Mouse (Mus musculus) stomach, embryonic 16.5 days (tissue): ENCODE measurements around the gene Ulk4. TPM values are rescaled to one million over a fixed set of nuclear protein-coding genes. Genes with fewer than 3 reads are reported as not detected.

Experiments used
- ATAC-seq: fragments of 200-750 bp; cut with Nextera tagmentation; 2 replicates; pipeline ENCODE4 v1.8.0; 2017; ENCODE audit warnings: moderate number of reproducible peaks, moderate TSS enrichment; ENCODE audit not compliant: insufficient read depth, low FRiP score
- H3K27ac ChIP-seq: fragments of 300-500 bp; sonication (generic); 2 replicates; pipeline ENCODE4 v1.5.1; 2014; ENCODE audit warnings: low read length
- H3K27me3 ChIP-seq: fragments of 300-500 bp; sonication (generic); 2 replicates; pipeline ENCODE4 v1.6.1; 2014; ENCODE audit warnings: low read length, control low read depth, mixed read lengths; ENCODE audit not compliant: control insufficient read depth, insufficient read depth
- H3K36me3 ChIP-seq: fragments of 300-500 bp; sonication (generic); 2 replicates; pipeline ENCODE4 v1.6.1; 2014; ENCODE audit warnings: low read length; ENCODE audit not compliant: control insufficient read depth, insufficient read depth
- H3K4me1 ChIP-seq: fragments of 300-500 bp; sonication (generic); 2 replicates; pipeline ENCODE4 v1.6.1; 2014; ENCODE audit warnings: low read length, control low read depth, mixed read lengths; ENCODE audit not compliant: control insufficient read depth, insufficient read depth
- H3K4me2 ChIP-seq: fragments of 300-500 bp; sonication (generic); 2 replicates; pipeline ENCODE4 v1.6.1; 2014; ENCODE audit warnings: low read depth, low read length, mixed read lengths
- H3K4me3 ChIP-seq: fragments of 300-500 bp; sonication (generic); replicated peaks from 2 replicates; pipeline ENCODE4 v1.5.1; 2014; ENCODE audit warnings: mild to moderate bottlenecking, low read length
- H3K9ac ChIP-seq: fragments of 300-500 bp; sonication (generic); 2 replicates; pipeline ENCODE4 v1.6.1; 2014; ENCODE audit warnings: low read length
- H3K9me3 ChIP-seq: fragments of 300-500 bp; sonication (generic); replicated peaks from 2 replicates; pipeline ENCODE4 v1.6.1; 2016; ENCODE audit warnings: low read length, control low read depth; ENCODE audit not compliant: control insufficient read depth
- WGBS: fragments of 180-500 bp; shearing (Covaris S2); extraction: QIAGEN DNeasy Blood & Tissue Kit; methylation state at CpG from one replicate; pipeline ENCODE4 v1.1.7; 2014; 5-methylcytosine and 5-hydroxymethylcytosine counted together
- polyA plus RNA-seq: library from polyadenylated mRNA; unstranded; fragments of >200 nt; fragmentation: Nextera tagmentation; extraction: Ambion mirVana; gene quantifications from 2 replicates; pipeline ENCODE4 v1.2.1, GENCODE M21; 2015

Gene Ulk4
- polyA plus RNA-seq, 1 experiment from 2014 or later, result 124 TPM

GRCm38 (mm10) chr9:121192601-121193370 is 84.2 kb downstream of the Ulk4 start:
- no peak for ATAC-seq
- Histone ChIP-seq H3K4me1 (no peaks in the 10 kb centered on the region), H3K27me3 (no peaks in the 10 kb centered on the region), H3K27ac (no peak overlapping the region), H3K9me3 (peaks cover 24% of the 10 kb centered on the region), H3K4me2 (no peak overlapping the region), H3K36me3 (peaks cover 10% of the 10 kb centered on the region), H3K9ac (no peak overlapping the region), H3K4me3 (no peak overlapping the region)
- WGBS, result 85% methylated on average over 26 of the region's 26 CpGs

GRCm38 (mm10) chr9:121187811-121188210 is 89.2 kb downstream of the Ulk4 start:
- Histone ChIP-seq H3K4me3 (no peak overlapping the region), H3K4me2 (no peak overlapping the region), H3K4me1 (no peaks in the 10 kb centered on the region), H3K27ac (no peak overlapping the region), H3K9ac (no peak overlapping the region), H3K36me3 (peaks cover 7% of the 10 kb centered on the region), H3K9me3 (peaks cover 4% of the 10 kb centered on the region), H3K27me3 (no peaks in the 10 kb centered on the region)
- 83% methylated on average over 8 of the region's 8 CpGs for whole genome bisulfite sequencing
- no peak for ATAC-seq

DNA sequence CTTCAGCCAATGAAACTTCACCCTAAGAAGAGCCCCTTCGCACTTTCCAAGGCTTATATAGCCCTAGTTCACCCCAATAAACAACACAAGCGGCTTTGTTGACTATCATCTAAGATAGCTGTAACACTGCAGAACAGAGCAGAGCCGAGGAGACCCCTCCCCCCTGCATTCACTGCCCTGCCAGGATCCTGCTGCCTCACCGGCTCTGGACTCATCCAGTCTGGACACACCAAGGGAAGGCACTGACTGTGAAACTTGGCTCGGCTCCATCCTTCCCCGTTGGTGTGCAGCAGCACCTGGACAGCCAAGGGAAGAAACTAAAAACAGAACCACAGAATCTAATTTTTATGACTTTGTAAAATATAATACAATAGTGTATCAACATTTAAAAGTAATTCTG is 91.2 kb downstream of the Ulk4 start:
- Histone ChIP-seq H3K4me3 (no peak overlapping the region), H3K4me1 (no peaks in the 10 kb centered on the region), H3K9me3 (no peaks in the 10 kb centered on the region), H3K4me2 (no peak overlapping the region), H3K36me3 (no peaks in the 10 kb centered on the region), H3K9ac (no peak overlapping the region), H3K27ac (no peak overlapping the region), H3K27me3 (no peaks in the 10 kb centered on the region)
- 47% methylated on average over 6 of the region's 6 CpGs for WGBS
- no peak for ATAC-seq

- H3K4me1 ChIP-seq, result no peaks in the 10 kb centered on the region
- ATAC-seq, result no peak
- 89% methylated on average over 7 of the region's 7 CpGs for WGBS
- no peak overlapping the region for H3K27ac ChIP-seq
- H3K9me3 ChIP-seq, result peaks cover 6% of the 10 kb centered on the region; the same call in 1 of the 2 replicates
- no peak overlapping the region for H3K4me2 ChIP-seq
- H3K9ac ChIP-seq, result no peak overlapping the region
- no peak overlapping the region for H3K4me3 ChIP-seq
- no peaks in the 10 kb centered on the region for H3K27me3 ChIP-seq
- H3K36me3 ChIP-seq, result no peaks in the 10 kb centered on the region
Measured at GRCm38 (mm10) chr9:121176350-121176749, 100.6 kb downstream of the Ulk4 start.

GRCm38 (mm10) chr9:121175201-121175600 is 101.8 kb downstream of the Ulk4 start:
- H3K4me2 ChIP-seq, result no peak overlapping the region
- no peak overlapping the region for H3K27ac ChIP-seq
- no peaks in the 10 kb centered on the region for H3K4me1 ChIP-seq
- 83% methylated on average over 11 of the region's 11 CpGs for WGBS
- no peak overlapping the region for H3K9ac ChIP-seq
- no peaks in the 10 kb centered on the region for H3K27me3 ChIP-seq
- ATAC-seq, result no peak
- H3K36me3 ChIP-seq, result no peaks in the 10 kb centered on the region
- H3K4me3 ChIP-seq, result no peak overlapping the region
- H3K9me3 ChIP-seq, result peaks cover 6% of the 10 kb centered on the region; the same call in 1 of the 2 replicates

GRCm38 (mm10) chr9:121172123-121172522 is 104.9 kb downstream of the Ulk4 start:
- Histone ChIP-seq H3K4me3 (no peak overlapping the region), H3K27me3 (no peaks in the 10 kb centered on the region), H3K9me3 (no peaks in the 10 kb centered on the region), H3K36me3 (no peaks in the 10 kb centered on the region), H3K27ac (no peak overlapping the region), H3K4me1 (no peaks in the 10 kb centered on the region), H3K9ac (no peak overlapping the region), H3K4me2 (no peak overlapping the region)
- 82% methylated on average over 6 of the region's 6 CpGs for WGBS
- no peak for ATAC-seq

GRCm38 (mm10) chr9:121171609-121172008 is 105.4 kb downstream of the Ulk4 start:
- Histone ChIP-seq H3K9ac (no peak overlapping the region), H3K9me3 (no peaks in the 10 kb centered on the region), H3K36me3 (no peaks in the 10 kb centered on the region), H3K27me3 (no peaks in the 10 kb centered on the region), H3K4me2 (no peak overlapping the region), H3K4me1 (no peaks in the 10 kb centered on the region), H3K4me3 (no peak overlapping the region), H3K27ac (no peak overlapping the region)
- ATAC-seq, result no peak
- 71% methylated on average over 6 of the region's 6 CpGs for WGBS

- H3K36me3 ChIP-seq, result no peaks in the 10 kb centered on the region
- no peak overlapping the region for H3K27ac ChIP-seq
- no peak for ATAC-seq
- no peak overlapping the region for H3K4me2 ChIP-seq
- H3K9ac ChIP-seq, result no peak overlapping the region
- no peaks in the 10 kb centered on the region for H3K4me1 ChIP-seq
- H3K9me3 ChIP-seq, result no peaks in the 10 kb centered on the region; the same call in 1 of the 2 replicates
- H3K4me3 ChIP-seq, result no peak overlapping the region
- WGBS, result 69% methylated on average over 7 of the region's 7 CpGs
- no peaks in the 10 kb centered on the region for H3K27me3 ChIP-seq
Measured at GRCm38 (mm10) chr9:121164607-121165006, 112.4 kb downstream of the Ulk4 start.

DNA sequence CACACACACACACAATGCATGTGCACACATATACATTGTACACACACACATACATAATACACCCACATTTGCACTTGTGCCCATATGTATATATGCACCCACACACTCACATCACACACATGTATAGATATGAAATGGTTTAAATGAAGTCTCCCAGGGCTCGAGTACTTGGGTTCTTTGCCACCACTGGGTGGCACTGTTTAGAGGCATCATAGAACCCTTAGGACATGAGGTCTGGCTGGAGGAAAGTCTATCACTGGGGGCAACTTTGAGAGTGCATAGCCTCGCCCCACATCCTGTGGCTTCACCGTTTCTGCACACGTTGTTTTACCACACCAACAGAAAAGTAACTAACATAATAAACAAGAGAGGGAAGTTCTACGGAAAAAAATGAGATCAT is 114.2 kb downstream of the Ulk4 start:
- no peaks in the 10 kb centered on the region for H3K4me1 ChIP-seq
- no peaks in the 10 kb centered on the region; the same call in 1 of the 2 replicates for H3K9me3 ChIP-seq
- H3K4me2 ChIP-seq, result no peak overlapping the region
- H3K27ac ChIP-seq, result no peak overlapping the region
- H3K4me3 ChIP-seq, result no peak overlapping the region
- no peak for ATAC-seq
- no peaks in the 10 kb centered on the region for H3K27me3 ChIP-seq
- no peak overlapping the region for H3K9ac ChIP-seq
- WGBS, result 43% methylated on average over 5 of the region's 5 CpGs
- no peaks in the 10 kb centered on the region for H3K36me3 ChIP-seq
